Mouse (Mus musculus): ENCODE measurements around the gene Olfr292.

Gene Olfr292

DNA sequence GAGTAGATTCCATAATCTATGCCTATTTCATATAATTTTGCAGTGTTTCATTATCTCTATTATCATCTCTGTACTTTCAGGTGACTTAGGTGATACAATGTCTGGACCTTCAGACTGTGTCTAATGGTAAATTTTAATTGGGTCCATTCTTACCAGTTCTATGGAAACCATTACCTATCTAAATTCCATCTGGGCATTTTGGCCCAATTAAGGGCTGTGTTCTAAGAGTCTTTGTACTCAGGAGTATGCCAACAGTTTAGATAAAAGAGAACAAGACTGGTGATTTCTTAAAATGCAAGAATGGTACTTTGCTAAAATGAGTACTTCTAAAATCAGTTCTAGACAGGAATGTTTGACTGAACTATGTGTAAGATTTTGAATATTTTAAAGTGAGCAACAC is at the start of gene Olfr292:
Olfr292 (plus strand) TSS at position 301 of the 400 bp plus-strand sequence.
- DNase-seq (ENCODE audit: low spot score): no peak

DNA sequence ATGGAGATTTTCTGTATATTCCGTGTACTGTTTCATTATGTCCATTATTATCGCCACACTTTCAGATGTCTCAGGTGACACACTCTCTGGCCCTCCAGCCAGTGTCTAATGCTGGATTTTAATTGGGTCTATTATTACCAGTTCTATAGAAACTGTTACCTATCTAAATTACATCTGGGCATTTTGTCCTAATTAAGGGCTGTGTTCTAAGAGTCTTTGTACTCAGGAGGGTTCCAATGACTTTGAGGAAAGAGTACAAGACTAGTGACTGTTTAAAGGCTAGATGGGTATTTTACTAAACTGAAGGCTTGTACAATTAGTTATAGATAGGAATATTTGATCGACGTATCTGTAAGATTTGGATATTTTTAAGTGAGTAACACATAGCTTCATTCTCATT is 39.4 kb upstream of the Olfr292 start, which contains the start of gene Olfr293:
Olfr293 (plus strand) TSS at position 301 of the 400 bp plus-strand sequence.
- DNase-seq (ENCODE audit: low spot score): no peak

DNA sequence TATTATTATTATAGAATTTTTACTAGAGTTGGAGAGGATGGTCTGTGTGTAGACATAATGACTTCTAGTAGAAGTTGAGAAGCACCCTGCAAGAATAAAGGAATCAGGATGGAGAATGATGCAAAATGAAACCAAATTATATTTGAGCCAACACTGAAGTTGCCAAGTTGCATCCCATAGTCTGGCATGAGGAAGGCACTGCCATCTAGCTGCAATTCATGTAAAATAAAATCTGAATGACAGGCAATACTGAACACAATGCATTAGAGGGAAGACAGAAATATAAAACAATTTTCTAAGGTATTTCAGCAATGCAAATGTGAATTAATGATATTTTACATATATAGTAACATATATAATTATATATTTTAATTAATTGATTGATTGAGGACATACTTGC is 36.9 kb downstream of the Olfr292 start:
- no peak for DNase-seq (ENCODE audit: low spot score)
